Mouse (Mus musculus) CH12.LX (cell line): ENCODE data around the gene Zfhx3. TPM values are rescaled to one million over a fixed set of nuclear protein-coding genes. Genes with fewer than 3 reads are reported as not detected.

Experiments
- DNase-seq: peaks from one replicate; pipeline ENCODE4 v3.0.0-alpha.2; 2013; ENCODE audit errors: extremely low read depth
- H3K27ac ChIP-seq: 2 replicates; pipeline ENCODE4 v1.5.1; 2012; ENCODE audit warnings: low read depth, mild to moderate bottlenecking, control low read depth, moderate library complexity; ENCODE audit not compliant: insufficient read depth
- H3K27me3 ChIP-seq: replicated peaks from 2 replicates; pipeline ENCODE3; 2012; ENCODE audit warnings: inconsistent platforms
- H3K36me3 ChIP-seq, 2 experiments: replicated peaks in 1 of 2; 2 replicates each; pipeline versions ENCODE3 to v1.6.1; 2012; ENCODE audit warnings: inconsistent platforms in 1 of 2, low read length in 1 of 2, mild to moderate bottlenecking in 1 of 2, mixed read lengths in 1 of 2, moderate library complexity in 1 of 2; ENCODE audit not compliant: control insufficient read depth in 1 of 2, insufficient read depth in 1 of 2
- H3K4me1 ChIP-seq, 2 experiments: 2 replicates each; pipeline ENCODE4 v1.6.1; 2012; ENCODE audit warnings: inconsistent platforms in 1 of 2, moderate library complexity in 1 of 2; ENCODE audit not compliant: insufficient read depth in 2 of 2, control insufficient read depth in 1 of 2
- H3K4me2 ChIP-seq: 2 replicates; pipeline ENCODE4 v1.6.1; 2012; ENCODE audit warnings: low read depth, mild to moderate bottlenecking, control low read depth; ENCODE audit not compliant: poor library complexity, insufficient read depth, severe bottlenecking
- H3K4me3 ChIP-seq, 3 experiments: fragments of 150-350 bp in 1 of 3; sonication (generic) in 1 of 3; replicated peaks in 1 of 3; 2 replicates each; pipeline versions ENCODE3 to v1.5.1; 2011 to 2012; ENCODE audit warnings: low read depth in 2 of 3, low read length in 2 of 3, mild to moderate bottlenecking in 2 of 3, moderate library complexity in 2 of 3, control low read depth in 1 of 3, improper control_type of control experiment in 1 of 3, inconsistent platforms in 1 of 3, mixed read lengths in 1 of 3; ENCODE audit not compliant: poor library complexity in 1 of 3
- H3K79me2 ChIP-seq: replicated peaks from 2 replicates; pipeline ENCODE4 v1.6.1; 2012; ENCODE audit warnings: mild to moderate bottlenecking, moderate library complexity; ENCODE audit not compliant: control insufficient read depth, poor library complexity, insufficient read depth, severe bottlenecking; ENCODE audit errors: extremely low read depth
- H3K9ac ChIP-seq: 2 replicates; pipeline ENCODE4 v1.6.1; 2012; ENCODE audit warnings: low read depth, mild to moderate bottlenecking, control low read depth, moderate library complexity; ENCODE audit not compliant: insufficient read depth
- H3K9me3 ChIP-seq: replicated peaks from 2 replicates; pipeline ENCODE3; 2012; ENCODE audit warnings: low read length, inconsistent platforms, mixed read lengths
- ELF1 ChIP-seq: IDR thresholded peaks from 2 replicates; pipeline ENCODE4 v1.6.1; 2014; ENCODE audit warnings: low read depth, mild to moderate bottlenecking, inconsistent platforms, low read length, improper control_type of control experiment
- EP300 ChIP-seq: IDR thresholded peaks from 2 replicates; pipeline ENCODE4 v1.6.1; 2011; ENCODE audit warnings: low read length, improper control_type of control experiment
- HCFC1 ChIP-seq: IDR thresholded peaks from 2 replicates; pipeline ENCODE4 v1.6.1; 2012; ENCODE audit warnings: low read depth, mild to moderate bottlenecking, inconsistent platforms, low read length, improper control_type of control experiment
- IRF4 ChIP-seq: IDR thresholded peaks from 2 replicates; pipeline ENCODE4 v1.6.1; 2014; ENCODE audit warnings: low read depth, mild to moderate bottlenecking, inconsistent platforms, low read length, improper control_type of control experiment
- MAX ChIP-seq: IDR thresholded peaks from 2 replicates; pipeline ENCODE4 v1.6.1; 2011; ENCODE audit warnings: low read length, improper control_type of control experiment
- MAZ ChIP-seq: IDR thresholded peaks from 2 replicates; pipeline ENCODE4 v1.6.1; 2012; ENCODE audit warnings: low read depth, mild to moderate bottlenecking, inconsistent platforms, low read length, improper control_type of control experiment, moderate library complexity
- MEF2A ChIP-seq: IDR thresholded peaks from 2 replicates; pipeline ENCODE4 v1.6.1; 2014; ENCODE audit warnings: low read depth, mild to moderate bottlenecking, inconsistent platforms, low read length, improper control_type of control experiment, borderline replicate concordance
- MXI1 ChIP-seq: IDR thresholded peaks from 2 replicates; pipeline ENCODE4 v1.6.1; 2011; ENCODE audit warnings: mild to moderate bottlenecking, low read depth, low read length, improper control_type of control experiment
- NELFE ChIP-seq: IDR thresholded peaks from 2 replicates; pipeline ENCODE4 v1.6.1; 2011; ENCODE audit warnings: low read depth, low read length, improper control_type of control experiment
- NRF1 ChIP-seq: IDR thresholded peaks from 2 replicates; pipeline ENCODE4 v1.6.1; 2014; ENCODE audit warnings: low read depth, mild to moderate bottlenecking, inconsistent platforms, low read length, improper control_type of control experiment, moderate library complexity
- POLR2A ChIP-seq: IDR thresholded peaks from 2 replicates; pipeline ENCODE4 v1.6.1; 2011; ENCODE audit warnings: low read depth, mild to moderate bottlenecking, improper control_type of control experiment, low read length
- POLR2AphosphoS2 ChIP-seq: IDR thresholded peaks from 2 replicates; pipeline ENCODE4 v1.6.1; 2011; ENCODE audit warnings: low read depth, low read length, improper control_type of control experiment
- RAD21 ChIP-seq: IDR thresholded peaks from 2 replicates; pipeline ENCODE4 v1.6.1; 2011; ENCODE audit warnings: low read depth, mild to moderate bottlenecking, low read length, improper control_type of control experiment, moderate library complexity
- RCOR1 ChIP-seq: conservative IDR thresholded peaks from 2 replicates; pipeline ENCODE4 v1.6.1; 2012; ENCODE audit warnings: low read depth, mild to moderate bottlenecking, inconsistent platforms, low read length, improper control_type of control experiment
- SMC3 ChIP-seq: IDR thresholded peaks from 2 replicates; pipeline ENCODE4 v1.6.1; 2011; ENCODE audit warnings: low read depth, low read length, improper control_type of control experiment
- TCF12 ChIP-seq: IDR thresholded peaks from 2 replicates; pipeline ENCODE4 v1.6.1; 2014; ENCODE audit warnings: low read depth, mild to moderate bottlenecking, inconsistent platforms, low read length, improper control_type of control experiment
- UBTF ChIP-seq: IDR thresholded peaks from 2 replicates; pipeline ENCODE4 v1.6.1; 2012; ENCODE audit warnings: low read depth, mild to moderate bottlenecking, inconsistent platforms, low read length, improper control_type of control experiment, moderate library complexity
- ZKSCAN1 ChIP-seq: IDR thresholded peaks from 2 replicates; pipeline ENCODE4 v1.6.1; 2012; ENCODE audit warnings: low read depth, inconsistent platforms, low read length, improper control_type of control experiment, borderline replicate concordance
- ZNF384 ChIP-seq: IDR thresholded peaks from 2 replicates; pipeline ENCODE4 v1.6.1; 2012; ENCODE audit warnings: low read depth, low read length, improper control_type of control experiment, inconsistent platforms
- dilution Hi-C: fragments of 300-500 bp; cut with MboI; formaldehyde crosslinking; loops from 2 replicates; pipeline ENCODE4 v1.14.3; 2020; ENCODE audit warnings: low sequenced_read_pairs; ENCODE audit not compliant: extremely low pct_unique_long_range_greater_than_20kb, extremely low pct_ligation_motif_present
- in situ Hi-C: fragments of 300-500 bp; cut with MboI; formaldehyde crosslinking; loops from 3 replicates; pipeline ENCODE4 v1.14.3; 2019; ENCODE audit warnings: low sequenced_read_pairs, low pct_ligation_motif_present, low pct_unique_long_range_greater_than_20kb, mixed read lengths
- polyA plus RNA-seq: library from polyadenylated mRNA; unstranded; fragments of >175 nt; gene quantifications from 2 replicates; pipeline ENCODE4 v1.2.1, GENCODE M21; 2012; ENCODE audit warnings: low read depth; ENCODE audit not compliant: insufficient read length
- total RNA-seq, 2 experiments: library from RNA; depleted of rRNA; stranded (reverse); fragments of 300-350 nt in 1 of 2; fragments of >200 nt in 1 of 2; gene quantifications; 2 replicates each; pipeline ENCODE4 v1.2.3; 2012 to 2014

The Zfhx3 gene
- total and polyA plus RNA-seq, 3 experiments = 0.05 to 0.76 (median 0.68) TPM

DNA sequence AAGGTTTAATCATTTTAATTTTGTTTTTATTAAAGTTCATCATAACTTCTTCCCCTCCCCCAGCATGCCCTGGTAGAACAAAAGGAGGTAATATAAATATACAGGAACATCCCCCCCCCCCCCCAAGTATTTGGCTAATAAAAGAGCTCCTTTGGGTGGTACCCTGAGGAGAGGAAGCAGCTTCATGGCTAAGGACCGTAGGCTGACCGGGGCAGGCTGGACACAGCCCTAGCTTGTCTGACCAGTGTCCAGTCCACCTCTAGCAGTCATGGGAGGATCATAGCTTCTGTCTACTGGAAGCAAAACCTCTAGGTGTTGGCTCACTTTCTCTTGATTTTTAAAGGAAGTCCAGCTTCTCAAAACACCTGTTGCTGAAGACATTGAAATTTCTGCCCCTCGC lies 927.0 kb downstream of the Zfhx3 start:
- no peak overlapping the region for H3K4me2 ChIP-seq
- DNase-seq = no peak
- peaks cover 0 to 12% of the 10 kb centered on the region in 2 experiments; a peak in 2 of 4 replicates for H3K4me1 ChIP-seq
- H3K9me3 ChIP-seq = no peaks in the 10 kb centered on the region
- dilution Hi-C loops (no loop called here), in situ Hi-C loops (no loop called here)
- no peaks in the 10 kb centered on the region for H3K36me3 ChIP-seq
- H3K79me2 ChIP-seq = no peaks in the 10 kb centered on the region
- H3K9ac ChIP-seq = no peak overlapping the region
- H3K27me3 ChIP-seq = no peaks in the 10 kb centered on the region
- TF ChIP-seq UBTF (no peak), EP300 (no peak), ZNF384 (no peak), HCFC1 (no peak), ZKSCAN1 (no peak), MAX (no peak)
- H3K27ac ChIP-seq = no peak overlapping the region
- H3K4me3 ChIP-seq = no peak overlapping the region

- Histone ChIP-seq H3K36me3 (no peaks in the 10 kb centered on the region), H3K9ac (no peak overlapping the region), H3K4me2 (no peak overlapping the region), H3K27ac (no peak overlapping the region)
- dilution Hi-C loops = no loop called here
- TF ChIP-seq ELF1 (no peak), MEF2A (no peak), SMC3 (no peak), RCOR1 (no peak), POLR2AphosphoS2 (no peak), RAD21 (no peak), MXI1 (no peak), NELFE (no peak), TCF12 (no peak)
- TF ChIP-seq, all 38 proteins: peak for 0
- H3K4me1 ChIP-seq = peaks cover 0 to 10% of the 10 kb centered on the region in 2 experiments; a peak in 2 of 4 replicates
- H3K9me3 ChIP-seq = no peaks in the 10 kb centered on the region
- H3K79me2 ChIP-seq = no peaks in the 10 kb centered on the region
- no peak for DNase-seq
- H3K27me3 ChIP-seq = no peaks in the 10 kb centered on the region
- H3K4me3 ChIP-seq = no peak overlapping the region
- in situ Hi-C loops = no loop called here
These were observed 927.5 kb downstream of the Zfhx3 start for GRCm38 (mm10) chr8:108869935-108870334.

DNA sequence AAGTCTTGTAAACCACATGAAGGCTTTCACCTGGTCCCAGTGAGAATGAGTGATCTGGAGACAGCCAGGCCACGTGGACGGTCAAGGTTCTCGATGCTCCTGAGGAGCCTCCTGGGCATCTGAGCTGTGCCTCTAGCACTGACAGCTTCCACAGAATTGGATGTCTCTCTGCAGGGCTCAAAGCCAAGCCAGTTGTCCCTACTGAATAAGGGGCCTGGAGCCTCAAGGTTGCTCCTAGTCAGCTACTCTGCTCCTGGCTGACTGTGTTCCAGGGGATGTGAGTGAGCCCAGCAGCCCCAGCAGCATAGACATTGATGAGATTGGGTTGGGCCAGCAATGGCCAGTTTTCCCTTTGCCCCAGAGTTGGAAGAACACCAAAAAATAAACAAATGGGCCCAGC lies 927.9 kb downstream of the Zfhx3 start:
- DNase-seq = no peak
- Histone ChIP-seq H3K4me1 (peaks cover 0 to 10% of the 10 kb centered on the region in 2 experiments; a peak in 2 of 4 replicates), H3K4me2 (no peak overlapping the region), H3K27ac (no peak overlapping the region), H3K4me3 (no peak overlapping the region), H3K36me3 (no peaks in the 10 kb centered on the region), H3K9me3 (no peaks in the 10 kb centered on the region), H3K9ac (no peak overlapping the region), H3K79me2 (no peaks in the 10 kb centered on the region), H3K27me3 (no peaks in the 10 kb centered on the region)
- TF ChIP-seq MAZ = no peak
- no peak for TF ChIP-seq MEF2A
- no peak for TF ChIP-seq IRF4
- TF ChIP-seq NRF1 = no peak
- no peak for TF ChIP-seq NELFE
- no peak for TF ChIP-seq SMC3
- TF ChIP-seq POLR2A = no peak
- dilution Hi-C loops = no loop called here
- in situ Hi-C loops = no loop called here
